29 mouse cellular contexts compared by ENCODE assay signal in genomic region chr4:120029937-120030336, GRCm38 (mm10). TPM values are rescaled to one million over a fixed set of nuclear protein-coding genes. Genes with fewer than 3 reads are reported as not detected.
"Had no signal": no experiment of that assay in that cellular context is flagged by ENCODE, and none has a peak within 500 bp of the region (broad histone marks: within the 10 kb centered on the region; RNA-seq: fewer than 3 reads in every experiment).

No protein-coding gene starts in this region.

- ATAC-seq: midbrain, embryonic 13.5 days; midbrain, embryonic 16.5 days had no signal

- DNase-seq: kidney, adult 2 months; kidney, postnatal 36 days; liver, embryonic 13.5 days; lung, embryonic 14.5 days; lung, postnatal 10 days; lung, postnatal 36 days; right cerebral cortex, adult 18-20 months; right cerebral cortex, postnatal 25 days; spleen, adult 18-20 months; thymus, postnatal 36 days had no signal

- H3K4me2 ChIP-seq: liver, embryonic 13.5 days; lung, embryonic 14.5 days; midbrain, embryonic 13.5 days; neural tube, embryonic 12.5 days; neural tube, embryonic 15.5 days; stomach, embryonic 15.5 days had no signal

- H3K9ac ChIP-seq: liver, embryonic 13.5 days; lung, embryonic 14.5 days; midbrain, embryonic 13.5 days; neural tube, embryonic 12.5 days; neural tube, embryonic 15.5 days; stomach, embryonic 15.5 days had no signal

- H3K27ac ChIP-seq: kidney, postnatal 0 days; liver, embryonic 13.5 days; midbrain, embryonic 10.5 days; midbrain, embryonic 13.5 days; neural tube, embryonic 12.5 days; neural tube, embryonic 15.5 days; stomach, embryonic 15.5 days had no signal

- H3K4me1 ChIP-seq: liver, embryonic 13.5 days had no signal

- H3K36me3 ChIP-seq: liver, embryonic 13.5 days; midbrain, embryonic 10.5 days; midbrain, embryonic 13.5 days; neural tube, embryonic 12.5 days; neural tube, embryonic 15.5 days; stomach, embryonic 15.5 days had no signal

- H3K4me3 ChIP-seq: liver, embryonic 13.5 days; megakaryocyte, embryonic 14.5 days; midbrain, embryonic 10.5 days; midbrain, embryonic 13.5 days; neural tube, embryonic 12.5 days; neural tube, embryonic 15.5 days; stomach, embryonic 15.5 days had no signal

- H3K9me3 ChIP-seq: liver, embryonic 13.5 days; megakaryocyte, embryonic 14.5 days; midbrain, embryonic 10.5 days; midbrain, embryonic 13.5 days; neural tube, embryonic 12.5 days; neural tube, embryonic 15.5 days; stomach, embryonic 15.5 days had no signal

RNA-seq across cellular contexts. Expression of gene AL607142.1, which starts 34.9 kb away (rescaled TPM):
- total RNA-seq: layer of hippocampus, adult 8-10 months; layer of hippocampus, postnatal 10 days; left cerebral cortex, postnatal 10 days; left cerebral cortex, postnatal 36 days; liver, adult 2 months had no signal
- polyA plus RNA-seq: kidney, adult 2 months; kidney, embryonic 14.5 days; kidney, postnatal 0 days; limb, embryonic 11.5 days; limb, embryonic 14.5 days; liver, adult 2 months; liver, embryonic 13.5 days; liver, embryonic 16.5 days; lung, embryonic 14.5 days; midbrain, embryonic 10.5 days; midbrain, embryonic 13.5 days; midbrain, embryonic 16.5 days; neural tube, embryonic 12.5 days; neural tube, embryonic 15.5 days; stomach, embryonic 15.5 days; thymus, postnatal 0 days; urinary bladder, adult 2 months had no signal
